Mouse (Mus musculus) neural tube, embryonic 14.5 days (tissue): Measurements from ENCODE around the gene Pam16. TPM values are rescaled to one million over a fixed set of nuclear protein-coding genes. Genes with fewer than 3 reads are reported as not detected.

Experiments used
- ATAC-seq: fragments of 200-750 bp; cut with Nextera tagmentation; 2 replicates; pipeline ENCODE4 v1.8.0; 2017; ENCODE audit warnings: low read depth, mild to moderate bottlenecking, moderate TSS enrichment, moderate library complexity
- H3K27ac ChIP-seq: fragments of 300-500 bp; sonication (generic); 2 replicates; pipeline ENCODE4 v1.5.1; 2014; ENCODE audit warnings: low read depth, mild to moderate bottlenecking, control low read depth, low read length, moderate library complexity, mixed read lengths
- H3K27me3 ChIP-seq: fragments of 300-500 bp; sonication (generic); 2 replicates; pipeline ENCODE4 v1.6.1; 2014; ENCODE audit warnings: low read length; ENCODE audit not compliant: control insufficient read depth, insufficient read depth
- H3K36me3 ChIP-seq: fragments of 300-500 bp; sonication (generic); 2 replicates; pipeline ENCODE4 v1.6.1; 2014; ENCODE audit warnings: low read length, mixed read lengths; ENCODE audit not compliant: control insufficient read depth, insufficient read depth
- H3K4me1 ChIP-seq: fragments of 300-500 bp; sonication (generic); 2 replicates; pipeline ENCODE4 v1.6.1; 2014; ENCODE audit warnings: low read length; ENCODE audit not compliant: control insufficient read depth, insufficient read depth
- H3K4me2 ChIP-seq: fragments of 300-500 bp; sonication (generic); 2 replicates; pipeline ENCODE4 v1.6.1; 2014; ENCODE audit warnings: mild to moderate bottlenecking, low read depth, low read length, control low read depth
- H3K4me3 ChIP-seq: fragments of 300-500 bp; sonication (generic); 2 replicates; pipeline ENCODE4 v1.5.1; 2014; ENCODE audit warnings: low read depth, low read length, control low read depth, mixed read lengths
- H3K9ac ChIP-seq: fragments of 300-500 bp; sonication (generic); replicated peaks from 2 replicates; pipeline ENCODE4 v1.6.1; 2014; ENCODE audit warnings: low read depth, mild to moderate bottlenecking, control low read depth, low read length, mixed read lengths
- H3K9me3 ChIP-seq: fragments of 300-500 bp; sonication (generic); 2 replicates; pipeline ENCODE4 v1.6.1; 2016; ENCODE audit warnings: low read length; ENCODE audit not compliant: control insufficient read depth
- WGBS: fragments of 180-500 bp; shearing (Covaris S2); extraction: QIAGEN DNeasy Blood & Tissue Kit; methylation state at CpG from one replicate; pipeline ENCODE4 v1.1.7; 2014; 5-methylcytosine and 5-hydroxymethylcytosine counted together
- polyA plus RNA-seq: library from polyadenylated mRNA; unstranded; fragments of >200 nt; fragmentation: Nextera tagmentation; extraction: Ambion mirVana; gene quantifications from 2 replicates; pipeline ENCODE4 v1.2.1, GENCODE M21; 2014

The Pam16 gene
- polyA plus RNA-seq, 1 experiment from 2014 or later = 194 TPM

DNA sequence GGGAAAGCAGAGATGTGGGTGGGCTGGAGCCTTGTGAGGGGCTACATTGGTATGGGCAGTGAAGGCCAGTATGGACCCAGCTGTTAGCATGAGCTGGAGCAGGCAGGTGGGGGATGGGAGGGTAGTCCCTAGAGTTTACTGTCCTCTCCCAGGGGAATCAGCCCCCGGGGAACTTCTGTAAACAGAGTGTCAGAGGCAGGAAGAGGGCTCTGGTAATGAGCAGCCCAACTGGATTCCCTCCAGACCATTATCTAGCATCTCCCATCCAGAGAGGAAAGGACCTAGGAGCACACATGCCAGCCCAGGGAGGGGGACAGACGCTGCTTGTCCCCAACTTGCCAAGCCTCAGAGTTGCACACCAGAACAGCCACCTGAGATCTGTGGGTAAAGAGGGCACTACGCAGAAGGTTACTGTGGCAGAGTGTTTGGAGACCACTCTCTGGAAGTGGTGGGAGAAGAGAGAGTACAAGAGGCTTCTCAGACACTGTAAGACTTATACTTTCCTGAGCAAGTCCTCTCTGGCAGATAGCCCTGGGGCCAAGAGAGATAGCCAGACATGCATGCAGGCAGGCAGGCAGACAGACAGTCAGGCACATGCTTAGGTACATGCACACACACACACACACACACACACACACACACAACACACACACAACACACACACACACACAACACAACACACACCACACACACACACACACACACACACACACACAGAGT is 16.5 kb upstream of the Pam16 start:
- no peak for ATAC-seq
- Histone ChIP-seq H3K9ac (no peak overlapping the region), H3K27ac (no peak overlapping the region)

DNA sequence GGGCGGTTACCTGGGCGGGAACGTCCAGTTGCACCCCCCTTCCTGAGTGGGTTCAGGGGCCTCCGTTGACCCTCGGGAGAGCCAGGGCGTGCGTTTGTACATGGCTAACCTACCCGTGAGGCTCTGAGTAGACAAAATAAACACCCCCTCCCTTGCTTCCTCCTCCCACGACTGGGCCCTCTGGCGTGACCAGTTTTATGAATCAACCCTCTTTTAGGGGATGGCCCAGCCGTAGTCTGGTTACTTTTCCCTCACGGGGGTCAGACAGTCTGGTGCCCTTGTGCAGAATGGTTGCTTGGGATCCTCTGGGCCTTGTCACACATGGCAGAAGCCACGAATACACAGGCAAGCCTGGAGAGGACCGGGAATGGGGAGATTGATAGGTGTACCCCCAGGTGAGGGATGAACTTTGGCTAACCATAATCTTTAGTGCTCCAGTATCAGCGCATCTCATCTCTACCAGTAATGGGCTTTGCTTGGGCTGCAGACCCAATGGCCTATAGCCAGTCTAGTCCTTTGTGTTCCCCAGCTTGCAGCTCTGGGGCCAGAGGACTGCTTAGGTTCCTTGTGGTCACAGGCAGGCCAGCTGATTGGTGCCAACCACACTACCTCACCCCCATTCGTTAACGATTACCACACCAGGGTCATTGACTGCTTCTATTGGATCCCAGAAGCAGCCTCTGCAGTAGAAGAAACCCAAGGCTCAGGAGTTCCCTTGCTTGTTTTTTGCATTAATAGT is 15.6 kb upstream of the Pam16 start:
- ATAC-seq = peak; percentile 13
- H3K9ac ChIP-seq = peak overlapping the region; percentile 59
- peaks cover 19% of the 10 kb centered on the region for H3K4me1 ChIP-seq
- peak overlapping the region; percentile 60 for H3K27ac ChIP-seq
- H3K4me3 ChIP-seq = peak overlapping the region; percentile 46
- no peaks in the 10 kb centered on the region for H3K9me3 ChIP-seq
- H3K36me3 ChIP-seq = no peaks in the 10 kb centered on the region
- H3K27me3 ChIP-seq = no peaks in the 10 kb centered on the region
- WGBS = 7% methylated on average over 17 of the region's 17 CpGs
- H3K4me2 ChIP-seq = peak overlapping the region; percentile 65

More for the DNA sequence above, 16.5 kb upstream of the Pam16 start:
- Histone ChIP-seq H3K9me3 (no peaks in the 10 kb centered on the region), H3K4me1 (peaks cover 19% of the 10 kb centered on the region), H3K4me3 (peak overlapping the region; percentile 46; the same call in 1 of the 2 replicates), H3K36me3 (no peaks in the 10 kb centered on the region), H3K27me3 (no peaks in the 10 kb centered on the region), H3K4me2 (peak overlapping the region; percentile 65)
- 42% methylated on average over 3 of the region's 3 CpGs for WGBS

DNA sequence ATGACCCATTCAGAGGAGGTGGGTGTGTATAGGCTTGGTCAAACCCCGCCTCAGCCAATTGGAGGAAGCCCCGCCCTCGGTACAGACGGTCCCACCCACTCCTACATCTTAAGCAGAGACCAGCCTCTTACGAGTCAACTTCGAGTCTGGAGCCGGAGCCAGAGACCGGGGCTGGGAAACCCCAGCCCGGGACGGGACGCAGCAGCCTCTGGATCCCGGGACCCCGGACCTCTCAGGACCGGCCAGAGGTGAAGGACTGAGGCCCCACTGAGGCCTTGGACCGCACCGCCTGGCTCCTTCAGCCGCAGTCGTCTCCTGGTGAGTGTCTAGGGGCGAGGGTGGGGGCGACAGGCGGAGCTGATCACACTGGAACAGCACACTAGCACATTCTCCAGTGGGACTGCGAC is 15.0 kb upstream of the Pam16 start, which contains the start of the genes Vasn and Dnaja3:
TSS of gene Vasn (plus strand) at position 111 of the 407 bp plus-strand sequence.
TSS of gene Dnaja3 (plus strand) at position 159 of the 407 bp plus-strand sequence.
- Histone ChIP-seq H3K27me3 (no peaks in the 10 kb centered on the region), H3K4me3 (peak within 1 kb of the TSS; percentile 46), H3K9me3 (no peaks in the 10 kb centered on the region), H3K9ac (peak within 1 kb of the TSS; percentile 59), H3K36me3 (no peaks in the 10 kb centered on the region), H3K4me1 (peaks cover 19% of the 10 kb centered on the region), H3K4me2 (peak within 1 kb of the TSS; percentile 65), H3K27ac (peak within 1 kb of the TSS; percentile 60)
- 1% methylated on average over 22 of the region's 22 CpGs for WGBS
- peak; percentile 93 for ATAC-seq

DNA sequence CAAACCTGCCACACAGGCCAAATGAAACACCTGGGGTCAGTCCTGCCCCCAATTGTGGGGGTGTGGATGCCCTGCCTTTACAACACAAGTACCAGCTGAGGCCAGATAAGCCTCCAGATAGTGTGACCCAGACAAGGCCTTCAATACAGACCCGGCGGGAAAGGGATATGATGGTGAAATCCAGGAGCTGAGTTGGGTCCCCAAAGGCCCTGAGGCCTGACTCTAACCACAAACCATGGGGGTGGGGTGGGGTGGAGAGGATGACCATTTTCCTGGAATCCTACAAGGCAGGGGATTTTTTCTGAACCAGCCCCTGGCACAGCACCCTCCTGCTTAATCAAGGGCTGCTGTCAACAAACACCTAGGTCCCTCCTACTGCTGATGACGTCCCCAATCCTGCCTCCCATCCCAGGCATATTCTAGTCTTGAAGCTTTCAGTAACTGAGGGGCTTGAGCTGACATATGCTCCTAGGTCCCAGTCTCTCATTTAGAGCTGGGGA is 14.2 kb upstream of the Pam16 start:
- Histone ChIP-seq H3K27me3 (no peaks in the 10 kb centered on the region), H3K4me2 (no peak overlapping the region), H3K9me3 (no peaks in the 10 kb centered on the region), H3K27ac (no peak overlapping the region), H3K4me3 (no peak overlapping the region), H3K4me1 (peaks cover 15% of the 10 kb centered on the region), H3K36me3 (no peaks in the 10 kb centered on the region), H3K9ac (no peak overlapping the region)
- no peak for ATAC-seq
- 90% methylated on average over 3 of the region's 3 CpGs for WGBS

DNA sequence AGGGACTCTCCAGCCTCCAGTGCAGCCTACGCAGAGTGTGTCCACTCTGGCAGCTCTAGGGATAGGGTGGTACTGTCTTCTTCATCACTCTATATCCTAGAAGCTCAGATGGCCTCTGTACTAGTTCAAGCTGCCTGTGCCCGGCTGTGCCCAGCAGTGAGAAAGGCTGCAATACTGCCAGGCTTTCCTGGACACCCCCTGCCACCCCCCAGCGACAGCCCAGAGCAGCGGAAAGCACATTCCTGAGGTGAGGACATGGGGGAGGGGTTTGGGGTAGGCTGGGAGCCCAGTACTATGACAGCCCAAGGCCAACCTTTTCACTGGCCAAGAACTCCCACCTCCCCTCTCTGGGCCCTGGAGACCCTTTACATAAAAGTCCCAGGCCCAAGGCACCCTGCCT is 11.0 kb upstream of the Pam16 start:
- no peak for ATAC-seq
- Histone ChIP-seq H3K27me3 (no peaks in the 10 kb centered on the region), H3K4me2 (no peak overlapping the region), H3K9me3 (no peaks in the 10 kb centered on the region), H3K36me3 (peaks cover 6% of the 10 kb centered on the region; the same call in 1 of the 2 replicates), H3K27ac (no peak overlapping the region), H3K9ac (no peak overlapping the region), H3K4me3 (no peak overlapping the region), H3K4me1 (peaks cover 2% of the 10 kb centered on the region)
- 72% methylated on average over 4 of the region's 4 CpGs for WGBS

DNA sequence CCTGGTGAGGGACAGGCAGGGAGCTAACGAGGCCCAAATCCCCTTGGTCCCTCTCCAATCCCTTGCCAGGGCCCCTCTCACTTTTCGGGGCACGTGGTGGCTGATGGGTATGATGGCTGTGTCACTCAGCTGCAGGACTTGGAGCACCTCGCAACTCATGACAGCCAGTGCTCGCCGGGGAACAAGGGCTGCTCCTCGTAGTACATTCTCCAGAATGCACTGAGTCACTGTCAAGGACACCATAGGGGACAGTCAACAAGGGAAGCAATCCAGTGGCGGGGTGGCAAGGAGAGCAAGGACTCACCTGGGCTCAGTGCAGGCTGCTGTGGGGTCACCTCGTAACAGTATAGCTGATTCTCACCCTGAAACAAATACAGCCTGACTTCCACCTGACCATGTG is 9.9 kb upstream of the Pam16 start:
- H3K36me3 ChIP-seq = peaks cover 6% of the 10 kb centered on the region; the same call in 1 of the 2 replicates
- H3K9ac ChIP-seq = no peak overlapping the region
- no peak overlapping the region for H3K27ac ChIP-seq
- no peaks in the 10 kb centered on the region for H3K9me3 ChIP-seq
- H3K27me3 ChIP-seq = no peaks in the 10 kb centered on the region
- no peak overlapping the region for H3K4me3 ChIP-seq
- H3K4me1 ChIP-seq = no peaks in the 10 kb centered on the region
- H3K4me2 ChIP-seq = no peak overlapping the region
- ATAC-seq = no peak
- WGBS = 87% methylated on average over 9 of the region's 9 CpGs

DNA sequence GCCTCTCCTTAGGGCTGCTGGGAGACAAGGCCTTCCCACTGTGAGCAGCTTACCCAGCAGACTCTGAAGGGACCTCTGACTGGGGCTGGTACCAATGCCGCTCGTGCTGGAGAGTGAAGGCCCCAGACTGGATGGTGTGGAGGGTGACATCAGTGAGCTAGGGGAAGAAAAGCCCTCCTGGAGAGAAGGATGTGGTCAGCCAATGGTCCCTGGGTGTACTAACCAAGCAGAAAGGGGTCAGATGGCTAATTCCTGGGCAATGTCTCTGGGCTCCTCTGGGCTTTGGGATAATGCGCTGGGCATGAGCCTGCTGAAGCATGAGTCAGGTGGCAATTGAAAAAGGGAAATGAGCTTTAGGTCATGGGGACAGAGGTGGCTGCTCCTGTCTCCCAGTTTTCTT is 8.9 kb upstream of the Pam16 start:
- WGBS = 92% methylated on average over 3 of the region's 3 CpGs
- H3K9me3 ChIP-seq = no peaks in the 10 kb centered on the region
- ATAC-seq = no peak
- no peak overlapping the region for H3K9ac ChIP-seq
- peaks cover 6% of the 10 kb centered on the region; the same call in 1 of the 2 replicates for H3K36me3 ChIP-seq
- H3K4me1 ChIP-seq = no peaks in the 10 kb centered on the region
- H3K27me3 ChIP-seq = no peaks in the 10 kb centered on the region
- no peak overlapping the region for H3K27ac ChIP-seq
- H3K4me2 ChIP-seq = no peak overlapping the region
- H3K4me3 ChIP-seq = no peak overlapping the region

DNA sequence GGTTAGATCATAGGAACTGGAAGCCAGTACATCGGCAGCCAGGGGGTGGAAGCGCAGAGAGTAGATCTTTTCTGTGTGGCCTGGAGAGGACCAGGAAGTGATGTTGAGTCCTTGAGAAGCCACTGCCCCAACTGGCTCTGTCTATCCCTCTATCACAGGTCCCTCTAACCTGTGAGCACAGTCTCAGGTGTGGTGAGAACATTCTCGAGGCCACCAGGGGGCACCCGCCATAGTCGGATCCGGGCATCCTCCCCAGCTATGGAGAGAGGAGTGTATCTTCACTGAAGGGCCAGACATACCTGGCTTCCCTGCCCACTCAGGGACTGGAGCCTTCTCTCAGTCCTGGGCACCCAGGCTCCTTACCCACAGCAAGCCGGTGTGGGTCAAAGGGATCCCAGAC is 7.3 kb upstream of the Pam16 start:
- Histone ChIP-seq H3K36me3 (peaks cover 9% of the 10 kb centered on the region), H3K9ac (no peak overlapping the region), H3K27me3 (no peaks in the 10 kb centered on the region), H3K4me3 (no peak overlapping the region), H3K9me3 (no peaks in the 10 kb centered on the region), H3K27ac (no peak overlapping the region), H3K4me1 (no peaks in the 10 kb centered on the region), H3K4me2 (no peak overlapping the region)
- ATAC-seq = no peak
- 61% methylated on average over 7 of the region's 7 CpGs for WGBS

DNA sequence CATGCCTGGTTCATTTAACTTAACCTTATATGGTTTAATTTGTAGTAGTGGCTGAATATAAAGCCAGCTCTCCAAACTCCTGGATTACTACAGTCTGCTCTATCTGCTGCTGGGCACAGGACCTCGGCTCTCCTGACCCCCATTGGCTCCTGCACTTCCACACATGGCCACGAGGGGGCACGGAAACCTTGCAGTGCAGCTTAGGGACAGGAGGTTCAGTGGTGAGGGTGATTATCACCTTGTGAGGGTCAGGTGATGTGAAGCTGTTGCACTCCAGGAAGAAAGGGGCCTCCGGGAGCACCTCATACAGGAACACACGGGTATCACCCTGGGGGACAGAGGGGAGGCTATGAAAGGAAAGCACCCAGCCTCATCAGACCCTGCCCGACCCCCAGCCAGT is 5.2 kb upstream of the Pam16 start:
- ATAC-seq = 0 out of 2 replicates have a peak, but pooled peaks have one; percentile 5
- Histone ChIP-seq H3K9ac (no peak overlapping the region), H3K27me3 (no peaks in the 10 kb centered on the region), H3K4me2 (no peak overlapping the region), H3K9me3 (no peaks in the 10 kb centered on the region), H3K27ac (no peak overlapping the region), H3K4me1 (no peaks in the 10 kb centered on the region), H3K4me3 (no peak overlapping the region), H3K36me3 (peaks cover 12% of the 10 kb centered on the region)
- WGBS = 19% methylated on average over 6 of the region's 6 CpGs
